Mouse (Mus musculus): ENCODE measurements around the gene Magee1. TPM values are rescaled to one million over a fixed set of nuclear protein-coding genes. Genes with fewer than 3 reads are reported as not detected.

Magee1 gene
- 0.33 and 0.35 TPM in 2 replicates for total RNA-seq (2012; rRNA removed)
- under 1 TPM in 1 of 2 experiments, not detected in 1; 0.89 TPM for polyA plus RNA-seq (2012; ENCODE audit: insufficient read depth in 1 of 2, insufficient read length in 2 of 2, low read depth in 1 of 2, low replicate concordance in 2 of 2, missing spikeins in 1 of 2)

DNA sequence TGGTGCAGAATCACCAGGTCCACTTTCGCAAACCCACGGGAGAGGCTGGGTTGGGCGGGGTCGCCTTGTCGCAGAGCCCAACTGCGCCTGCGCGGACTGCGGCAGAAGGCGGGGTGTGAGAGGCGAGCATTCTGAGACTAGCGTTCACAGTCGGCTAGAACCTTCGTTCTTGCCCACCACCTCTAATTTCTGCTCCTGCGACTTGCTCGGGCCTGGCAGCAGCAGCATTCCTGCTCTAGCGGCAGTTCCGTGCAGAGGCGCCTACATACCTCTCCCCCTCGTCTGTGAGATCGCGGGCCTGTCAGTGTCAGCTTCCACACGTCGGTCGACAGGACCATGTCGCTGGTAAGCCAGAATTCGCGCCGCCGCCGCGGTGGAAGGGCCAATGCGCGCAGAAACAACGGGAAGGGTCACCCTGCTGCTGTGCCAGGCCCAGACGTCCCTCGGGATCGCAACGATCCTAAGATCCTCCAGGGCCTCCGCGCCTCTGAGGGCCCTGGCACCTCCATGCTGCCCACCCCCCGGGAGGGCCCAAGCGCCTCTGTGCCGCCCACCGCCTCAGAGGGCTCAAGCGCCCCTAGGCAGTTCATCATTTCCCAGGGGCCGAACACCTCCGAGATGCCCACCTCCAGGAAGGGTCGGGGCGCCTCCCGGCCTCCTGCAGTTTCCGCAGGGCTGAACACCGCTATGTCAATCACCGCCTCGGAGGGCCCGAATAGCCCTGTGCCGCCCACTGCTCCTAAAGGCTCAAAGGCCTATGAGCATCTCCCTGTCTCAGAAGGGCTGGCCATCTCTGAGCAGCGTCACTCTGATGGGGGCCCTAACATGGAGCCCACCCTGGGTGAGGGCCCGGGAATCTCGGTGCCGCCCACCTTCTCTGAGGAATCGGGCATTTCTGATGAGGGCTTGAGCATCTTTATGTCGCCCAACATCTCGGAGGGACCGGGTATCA lies at the start of gene Magee1:
Gene Magee1, plus strand, starts transcription at position 104 of the 952 bp plus-strand sequence.
- DNase-seq (ENCODE audit: low read depth, low spot score): no peak
- H3K9ac ChIP-seq (ENCODE audit: control insufficient read depth, low read depth, low read length, poor library complexity, severe bottlenecking): no peak within 1 kb of the TSS
- H3K4me3 ChIP-seq (ENCODE audit: control insufficient read depth in 1 of 2, insufficient read depth in 1 of 2, low read depth in 2 of 2, low read length in 2 of 2): no peak within 1 kb of the TSS
- TF ChIP-seq KAT2A (conservative IDR thresholded peaks at IDR 0.05; ENCODE audit: low read depth, low read length) (no peak), USF1 (IDR thresholded peaks at IDR 0.05; ENCODE audit: low read depth, low read length) (no peak), TBP (IDR thresholded peaks at IDR 0.05; ENCODE audit: low read depth, low read length) (no peak), USF2 (IDR thresholded peaks at IDR 0.05; ENCODE audit: borderline replicate concordance in 1 of 2, insufficient read depth in 1 of 2, low read depth in 1 of 2, low read length in 2 of 2) (no peak), ELF1 (IDR thresholded peaks at IDR 0.05; ENCODE audit: low read depth, low read length) (no peak), GATA1 (IDR thresholded peaks at IDR 0.05; ENCODE audit: low read depth, low read length) (no peak), MAX (IDR thresholded peaks at IDR 0.05; ENCODE audit: low read length) (no peak), CHD2 (IDR thresholded peaks at IDR 0.05; ENCODE audit: low read length) (no peak), MXI1 (IDR thresholded peaks at IDR 0.05; ENCODE audit: low read depth, low read length) (no peak), JUND (IDR thresholded peaks at IDR 0.05; ENCODE audit: low read depth, low read length) (no peak), ZKSCAN1 (IDR thresholded peaks at IDR 0.05; ENCODE audit: low read depth, low read length) (no peak), HCFC1 (IDR thresholded peaks at IDR 0.05; ENCODE audit: low read depth, low read length) (no peak), POLR2AphosphoS5 (IDR thresholded peaks at IDR 0.05; ENCODE audit: borderline replicate concordance, low read depth, low read length) (no peak), SIN3A (IDR thresholded peaks at IDR 0.05; ENCODE audit: low read length) (no peak), SMC3 (IDR thresholded peaks at IDR 0.05; ENCODE audit: low read depth, low read length) (no peak), MEF2A (IDR thresholded peaks at IDR 0.05; ENCODE audit: extremely low read depth, insufficient replicate concordance, low read depth, low read length, poor library complexity, severe bottlenecking) (no peak), NRF1 (IDR thresholded peaks at IDR 0.05; ENCODE audit: insufficient read depth, low read depth, low read length, poor library complexity, severe bottlenecking) (no peak)
- no peaks in the 10 kb centered on the region for H3K27me3 ChIP-seq (ENCODE audit: control insufficient read depth in 1 of 2, insufficient read depth in 2 of 2, low read length in 2 of 2)
- H3K9me3 ChIP-seq (replicated peaks; ENCODE audit: insufficient read depth, low read length): no peaks in the 10 kb centered on the region
- no peak within 1 kb of the TSS for H3K27ac ChIP-seq (ENCODE audit: control insufficient read depth, low read depth, low read length)
- H3K36me3 ChIP-seq (ENCODE audit: control insufficient read depth in 1 of 2, insufficient read depth in 2 of 2, low read length in 2 of 2): no peaks in the 10 kb centered on the region; a peak in 1 of 4 replicates
- no peaks in the 10 kb centered on the region for H3K79me2 ChIP-seq (ENCODE audit: control insufficient read depth, insufficient read depth, low read length, poor library complexity)
- no peaks in the 10 kb centered on the region for H3K4me1 ChIP-seq (ENCODE audit: control insufficient read depth in 1 of 2, insufficient read depth in 2 of 2, low read length in 2 of 2)

DNA sequence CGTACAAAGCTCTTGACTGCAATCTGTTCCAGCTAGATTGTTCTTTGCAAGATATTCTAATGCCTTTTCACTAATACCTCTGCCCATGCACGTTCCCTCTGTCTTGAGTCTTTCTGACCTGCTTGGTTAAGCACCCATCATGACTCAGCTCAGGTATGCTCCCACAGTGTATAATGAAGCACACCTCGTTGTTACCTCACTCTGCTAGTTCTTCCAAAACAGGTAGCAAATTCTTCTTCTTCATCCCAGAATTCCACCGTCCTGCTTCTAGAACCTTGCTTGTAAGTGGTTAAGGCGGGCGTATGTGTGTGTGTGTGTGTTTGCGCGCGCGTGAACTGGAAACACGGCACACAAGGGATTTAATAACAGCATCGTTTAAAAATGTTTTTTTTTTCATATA lies 41.0 kb upstream of the Magee1 start:
- TF ChIP-seq CHD1 (IDR thresholded peaks at IDR 0.05; ENCODE audit: low read depth, low read length) (no peak), BHLHE40 (IDR thresholded peaks at IDR 0.05; ENCODE audit: borderline replicate concordance, low read depth, low read length) (no peak), SMC3 (IDR thresholded peaks at IDR 0.05; ENCODE audit: low read depth, low read length) (no peak), JUND (IDR thresholded peaks at IDR 0.05; ENCODE audit: low read depth, low read length) (no peak), EP300 (IDR thresholded peaks at IDR 0.05; ENCODE audit: low read depth in 1 of 2, low read length in 2 of 2) (no peak), E2F4 (IDR thresholded peaks at IDR 0.05; ENCODE audit: borderline replicate concordance, low read depth, low read length) (no peak), KAT2A (conservative IDR thresholded peaks at IDR 0.05; ENCODE audit: low read depth, low read length) (no peak), GATA1 (IDR thresholded peaks at IDR 0.05; ENCODE audit: low read depth, low read length) (no peak), MEF2A (IDR thresholded peaks at IDR 0.05; ENCODE audit: extremely low read depth, insufficient replicate concordance, low read depth, low read length, poor library complexity, severe bottlenecking) (no peak), CHD2 (IDR thresholded peaks at IDR 0.05; ENCODE audit: low read length) (no peak), ETS1 (IDR thresholded peaks at IDR 0.05; ENCODE audit: low read depth, low read length) (no peak), NRF1 (IDR thresholded peaks at IDR 0.05; ENCODE audit: insufficient read depth, low read depth, low read length, poor library complexity, severe bottlenecking) (no peak), RAD21 (IDR thresholded peaks at IDR 0.05; ENCODE audit: low read depth, low read length) (no peak), POLR2A (IDR thresholded peaks at IDR 0.05; ENCODE audit: control insufficient read depth in 1 of 2, insufficient read depth in 1 of 2, low read depth in 1 of 2, low read length in 2 of 2, poor library complexity in 1 of 2) (no peak), USF2 (IDR thresholded peaks at IDR 0.05; ENCODE audit: borderline replicate concordance in 1 of 2, insufficient read depth in 1 of 2, low read depth in 1 of 2, low read length in 2 of 2) (no peak)
- peaks cover 11% of the 10 kb centered on the region for H3K79me2 ChIP-seq (ENCODE audit: control insufficient read depth, insufficient read depth, low read length, poor library complexity)
- H3K4me3 ChIP-seq (ENCODE audit: control insufficient read depth in 1 of 2, insufficient read depth in 1 of 2, low read depth in 2 of 2, low read length in 2 of 2): peak overlapping the region; percentile 66 to 93
- H3K9me3 ChIP-seq (replicated peaks; ENCODE audit: insufficient read depth, low read length): no peaks in the 10 kb centered on the region
- no peak for DNase-seq (ENCODE audit: low read depth, low spot score)
- peaks cover 4 to 20% of the 10 kb centered on the region in 2 experiments for H3K36me3 ChIP-seq (ENCODE audit: control insufficient read depth in 1 of 2, insufficient read depth in 2 of 2, low read length in 2 of 2)
- peak overlapping the region; percentile 72 for H3K9ac ChIP-seq (ENCODE audit: control insufficient read depth, low read depth, low read length, poor library complexity, severe bottlenecking)
- H3K27me3 ChIP-seq (ENCODE audit: control insufficient read depth in 1 of 2, insufficient read depth in 2 of 2, low read length in 2 of 2): no peaks in the 10 kb centered on the region
- H3K4me1 ChIP-seq (ENCODE audit: control insufficient read depth in 1 of 2, insufficient read depth in 2 of 2, low read length in 2 of 2): peaks cover 0 to 2% of the 10 kb centered on the region in 2 experiments; a peak in 2 of 4 replicates
- peak overlapping the region; percentile 62 for H3K27ac ChIP-seq (ENCODE audit: control insufficient read depth, low read depth, low read length)
